In genomic region chr12:52895672-52896460, GRCm38 (mm10) we compare ENCODE assay signal across 7 mouse cellular contexts.
DNase-seq lines count a peak whose midpoint lies in the region; ATAC-seq lines count a peak whose summit lies in the region.

No protein-coding gene starts in this region.

- no peak overlapping the region for H3K9ac ChIP-seq in forebrain, embryonic 12.5 days

- DNase-seq in NIH3T3 (ENCODE audit: low read depth) = peak; percentile 90
- DNase-seq in heart, postnatal 4 days = peak; percentile 76
- peak; percentile 69 to 70 for DNase-seq in layer of hippocampus, adult 8-10 months (ENCODE audit: low spot score in 2 of 2)
- peak; percentile 42 to 67 for DNase-seq in lung, postnatal 4 days
- DNase-seq in right cerebral cortex, postnatal 4 days = peak; percentile 61

- ATAC-seq in forebrain, embryonic 12.5 days (ENCODE audit: low FRiP score) = no peak

- 0 out of 2 replicates have a peak overlapping the region, but pooled peaks have one; percentile 4 for H3K4me3 ChIP-seq in brown adipose tissue, adult 24 weeks (ENCODE audit: insufficient read depth, low read depth, low read length)
- H3K4me3 ChIP-seq in forebrain, embryonic 12.5 days (replicated peaks) = no peak overlapping the region

- no peak overlapping the region for H3K4me2 ChIP-seq in forebrain, embryonic 12.5 days

- H3K4me1 ChIP-seq in brown adipose tissue, adult 24 weeks (ENCODE audit: control insufficient read depth, insufficient read depth, insufficient read length, low read length) = no peaks in the 10 kb centered on the region
- H3K4me1 ChIP-seq in forebrain, embryonic 12.5 days = peaks cover 3% of the 10 kb centered on the region; the same call in 1 of the 2 replicates

- H3K27me3 ChIP-seq in forebrain, embryonic 12.5 days = no peaks in the 10 kb centered on the region

- WGBS in forebrain, embryonic 12.5 days = 37% methylated on average over 6 of the region's 6 CpGs

- no peaks in the 10 kb centered on the region for H3K36me3 ChIP-seq in forebrain, embryonic 12.5 days (replicated peaks)

- H3K9me3 ChIP-seq in forebrain, embryonic 12.5 days = no peaks in the 10 kb centered on the region

- H3K27ac ChIP-seq in brown adipose tissue, adult 24 weeks (replicated peaks; ENCODE audit: low read depth, low read length) = no peak overlapping the region
- H3K27ac ChIP-seq in forebrain, embryonic 12.5 days = 0 out of 2 replicates have a peak overlapping the region, but pooled peaks have one; percentile 42
